Mouse (Mus musculus) c-Kit-positive CD71-positive TER-119-positive erythroid progenitor cells, embryonic 14.5 days (primary cell): Measurements from ENCODE around the gene Sp2.

Experiments
- DNase-seq: peaks from one replicate; pipeline ENCODE4 v3.0.0-alpha.2; 2013; ENCODE audit warnings: low spot score

The Sp2 gene

DNA sequence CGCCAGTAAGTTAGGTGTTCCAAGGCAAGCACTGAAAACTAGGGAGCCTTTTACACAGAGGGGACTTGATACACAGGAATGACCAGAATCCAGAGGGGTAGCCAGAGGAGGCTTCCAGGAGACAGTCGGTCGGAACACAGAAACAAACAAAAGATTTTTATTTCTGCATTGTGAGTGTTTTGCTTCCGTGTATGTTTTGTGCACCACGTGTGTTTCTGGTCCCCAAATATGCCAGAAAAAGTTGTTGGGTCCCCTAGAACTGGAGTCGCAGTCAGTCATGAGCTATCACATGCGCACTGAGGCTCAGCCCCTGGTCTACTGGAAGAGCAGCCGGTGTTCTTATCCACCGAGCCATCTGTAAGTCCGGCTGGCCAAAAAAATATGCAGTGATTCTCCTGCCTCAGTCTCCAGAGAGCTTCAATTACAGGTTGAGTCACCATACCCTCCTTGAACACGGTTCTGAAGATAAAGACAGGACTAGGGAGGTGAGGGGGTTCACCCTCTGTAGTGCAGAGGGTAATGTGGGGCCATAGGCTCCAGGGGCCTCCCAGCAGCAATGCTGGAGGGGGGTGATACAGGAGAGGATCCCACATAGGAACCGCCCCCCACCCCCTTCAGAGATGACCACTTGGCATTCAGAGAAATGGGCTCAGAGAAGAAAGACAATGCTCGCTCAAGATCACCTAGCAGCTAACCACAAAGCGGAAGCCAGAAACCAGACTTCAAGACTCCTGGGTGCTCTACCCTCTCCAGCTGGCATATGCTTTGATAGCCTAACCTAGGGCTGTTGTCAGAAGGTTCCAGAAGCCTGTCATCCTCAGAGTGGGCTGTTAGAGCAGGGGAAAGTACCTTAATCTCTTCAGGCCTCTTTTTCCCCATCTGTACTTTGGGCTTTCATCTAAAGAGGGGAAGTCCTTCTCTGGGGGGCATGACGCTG is 13.3 kb upstream of the Sp2 start:
- no peak for DNase-seq

DNA sequence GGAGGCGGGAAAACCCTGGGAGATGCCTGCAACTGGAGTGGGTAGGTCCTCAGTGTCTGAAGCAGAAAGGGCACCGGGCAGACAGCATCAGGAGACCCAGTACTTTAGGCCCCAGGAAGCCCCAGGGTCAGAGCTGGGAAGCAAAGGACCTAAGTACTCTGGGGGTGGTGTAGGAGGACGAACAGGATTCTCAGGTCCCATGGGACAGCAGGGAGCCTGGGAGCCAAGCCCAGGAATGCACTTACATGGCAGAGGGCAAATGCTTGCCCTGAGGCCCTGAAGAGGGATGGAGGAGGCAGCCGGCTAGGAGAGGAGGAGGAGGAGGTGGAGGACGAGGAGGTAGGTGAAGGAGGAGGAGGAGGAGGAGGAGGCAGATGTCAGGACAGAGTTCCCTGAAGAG is 12.3 kb upstream of the Sp2 start:
- no peak for DNase-seq

DNA sequence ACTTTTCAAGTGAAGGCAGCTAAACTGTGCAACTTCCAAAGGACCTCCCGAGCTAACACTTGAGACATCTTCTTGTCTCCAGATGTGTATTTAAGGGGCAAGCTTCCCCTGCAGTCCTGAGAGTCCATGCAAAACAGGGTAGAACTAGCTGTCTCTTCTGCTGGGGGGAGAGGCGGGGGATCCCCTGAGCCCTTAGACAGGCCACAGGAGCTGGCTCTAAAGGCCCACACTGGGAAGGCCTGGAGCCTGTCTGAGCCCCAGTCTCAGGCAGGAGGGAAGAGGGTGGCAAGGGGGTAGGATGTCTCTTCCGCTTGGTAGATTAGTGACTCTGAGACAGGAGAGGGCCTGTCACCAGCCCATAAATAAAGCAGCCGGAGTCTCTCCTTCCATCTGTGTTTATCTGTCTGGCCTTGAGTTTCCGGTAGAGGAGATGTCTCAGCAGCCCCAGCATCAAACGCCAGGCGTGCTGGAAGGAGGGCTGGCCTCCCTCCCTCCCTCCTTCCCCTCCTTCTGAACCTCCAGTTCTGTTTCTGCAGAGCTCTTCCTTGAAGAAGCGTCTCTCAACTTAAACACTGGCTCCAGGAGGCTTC is 10.1 kb upstream of the Sp2 start:
- no peak for DNase-seq

DNA sequence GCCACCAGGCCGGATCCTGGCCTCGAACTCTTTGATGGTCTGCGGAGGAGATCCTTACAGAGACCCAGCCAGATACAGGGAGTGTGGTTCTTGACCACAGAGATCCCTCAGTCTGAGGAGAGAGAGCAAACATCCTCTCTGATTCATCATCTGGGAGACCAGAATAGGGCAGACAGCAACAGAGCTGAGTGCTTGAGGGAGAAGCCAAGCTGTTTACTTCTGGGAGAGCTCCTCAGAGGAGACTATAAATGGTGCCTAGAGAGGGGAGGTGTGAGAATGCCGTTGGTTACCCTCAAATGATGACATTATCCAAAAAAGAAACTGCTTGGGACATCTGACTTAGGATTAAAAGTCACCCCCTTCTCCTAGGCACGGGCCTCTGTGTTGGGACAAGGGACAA is 8.7 kb upstream of the Sp2 start:
- DNase-seq = no peak

DNA sequence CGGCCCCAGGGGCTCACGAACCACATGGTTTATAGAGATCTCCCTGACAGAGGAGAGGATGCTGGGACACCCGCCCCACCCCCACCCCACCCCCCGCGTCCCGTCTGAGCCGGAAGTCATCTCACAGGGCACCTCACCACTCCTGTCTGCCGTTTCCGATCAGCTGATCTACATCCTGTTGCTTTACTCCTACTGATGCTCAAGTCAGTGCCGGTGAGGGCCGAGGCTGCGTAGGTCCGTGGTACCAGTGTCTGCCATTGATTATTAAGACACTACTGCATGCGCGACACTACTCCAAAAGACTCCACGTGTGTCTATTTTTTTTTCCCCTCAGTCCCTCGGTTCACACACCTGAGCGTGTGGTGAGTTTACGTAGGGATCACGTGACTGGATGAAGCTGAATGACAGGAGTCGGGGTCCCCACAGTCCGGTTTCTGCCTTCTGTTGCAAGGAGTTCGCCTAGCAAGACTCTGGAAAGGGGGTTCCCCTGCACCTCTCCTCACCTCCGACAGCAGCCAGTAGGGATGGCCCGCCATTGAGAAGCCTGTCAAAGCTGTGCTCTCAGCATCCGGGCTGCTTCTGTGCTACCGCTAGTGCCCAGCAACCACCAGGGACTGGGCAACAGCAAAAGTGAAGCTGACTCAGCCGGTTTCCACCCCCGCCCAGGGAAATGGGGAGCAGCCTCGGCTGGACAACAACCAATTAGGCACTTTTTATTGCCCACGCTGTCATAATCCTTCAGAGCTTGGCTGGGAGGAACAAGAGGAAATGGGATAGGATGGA is 5.3 kb upstream of the Sp2 start:
- DNase-seq = no peak

DNA sequence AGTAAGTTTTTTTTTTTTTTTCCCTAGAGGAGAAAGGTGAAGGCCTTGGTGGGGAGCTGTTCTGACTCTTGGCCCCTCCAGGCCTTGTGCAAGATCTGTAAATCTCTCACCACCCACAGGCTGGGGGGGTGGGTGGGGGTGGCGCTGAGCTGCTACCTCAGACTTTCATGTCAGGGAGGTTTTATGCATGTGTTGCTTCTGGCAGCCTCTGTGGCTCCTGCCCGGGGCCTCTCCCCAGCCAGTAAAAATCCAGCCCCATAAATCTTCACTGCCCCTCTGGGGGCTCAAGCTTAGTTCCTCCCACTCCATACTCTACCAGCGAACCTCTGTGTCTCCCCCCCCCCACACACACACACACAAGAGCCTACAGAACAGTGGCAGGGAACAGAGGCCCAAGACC is 3.7 kb upstream of the Sp2 start:
- DNase-seq = no peak

DNA sequence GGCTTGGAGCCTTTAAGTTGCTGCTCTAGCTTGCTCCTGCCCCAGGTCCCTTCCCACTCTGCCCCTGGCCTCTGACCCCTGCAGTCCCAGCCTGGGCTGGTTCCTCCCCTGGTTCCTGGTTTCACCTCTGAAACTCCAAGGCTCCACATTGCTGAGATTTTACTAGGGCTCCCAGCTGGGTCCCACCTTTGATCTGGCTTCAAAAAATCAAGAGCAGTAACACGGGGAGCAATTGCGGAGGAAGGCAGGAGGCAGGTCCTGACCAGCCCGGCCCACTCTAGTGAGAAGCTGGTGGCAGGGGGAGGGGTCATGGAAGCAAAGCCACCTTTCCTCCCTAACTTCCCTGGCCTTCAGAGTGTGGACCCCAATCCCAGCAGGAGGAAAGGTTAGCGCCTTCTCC is 2.1 kb upstream of the Sp2 start:
- DNase-seq = no peak

DNA sequence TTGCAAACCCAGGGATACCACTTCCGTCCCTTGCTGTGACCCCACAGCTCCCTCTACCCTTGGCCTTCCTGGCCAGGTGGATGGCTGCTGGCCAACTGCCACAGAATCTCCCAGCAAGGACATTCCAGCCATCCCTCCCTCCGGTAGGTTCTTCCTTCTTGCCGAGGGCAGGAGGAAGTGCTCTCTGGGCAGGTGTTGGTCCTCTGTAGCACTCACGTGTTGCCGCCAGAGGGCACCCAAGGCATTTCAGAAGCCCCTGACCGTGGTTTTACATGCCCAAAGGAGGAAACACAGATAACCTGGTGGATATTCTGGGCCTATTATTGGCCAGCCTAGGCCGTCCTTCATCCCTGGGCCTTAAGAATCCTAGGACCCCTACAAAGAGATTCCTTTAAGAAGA is 404 bp downstream of the Sp2 start:
- DNase-seq = peak; percentile 66

DNA sequence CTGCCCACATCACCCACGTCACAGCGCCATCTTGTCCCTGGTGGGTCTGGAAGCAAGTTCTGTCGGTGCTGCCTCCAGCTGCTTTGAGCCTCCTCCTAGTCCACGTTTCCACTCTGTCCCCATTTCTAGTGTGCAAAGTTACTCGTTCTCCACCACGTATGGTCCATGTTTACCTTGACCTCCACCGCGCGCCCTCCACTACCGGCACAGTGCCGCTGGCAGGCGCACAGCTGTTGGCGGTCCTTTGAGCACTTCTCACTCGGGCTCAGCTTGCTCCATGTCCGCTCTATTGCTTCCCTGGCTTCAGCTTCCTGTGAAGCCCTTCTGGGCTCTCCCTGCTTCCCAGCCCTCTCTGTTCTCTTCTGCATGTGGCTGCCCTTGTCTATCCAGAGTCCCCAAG is 1.3 kb downstream of the Sp2 start:
- DNase-seq = no peak

DNA sequence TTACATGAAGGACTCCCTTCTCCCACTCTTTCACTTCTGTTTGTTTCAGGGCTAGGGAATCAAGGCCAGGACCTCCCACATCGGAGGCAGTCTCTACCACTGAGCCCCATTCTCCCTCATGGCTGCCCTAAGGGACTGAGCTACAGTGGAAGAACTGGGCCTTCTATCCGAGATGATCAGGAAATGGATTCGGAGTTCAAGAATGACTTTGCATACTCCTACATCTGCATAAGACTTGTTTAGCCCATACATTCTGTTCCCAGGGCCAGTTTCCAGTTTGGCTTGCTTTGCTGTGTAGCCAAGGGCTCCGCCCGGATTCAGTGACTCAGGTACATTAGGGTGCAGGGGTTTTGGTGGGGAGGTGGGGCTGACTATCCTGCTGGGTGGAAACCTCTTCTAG is 2.7 kb downstream of the Sp2 start:
- DNase-seq = no peak

DNA sequence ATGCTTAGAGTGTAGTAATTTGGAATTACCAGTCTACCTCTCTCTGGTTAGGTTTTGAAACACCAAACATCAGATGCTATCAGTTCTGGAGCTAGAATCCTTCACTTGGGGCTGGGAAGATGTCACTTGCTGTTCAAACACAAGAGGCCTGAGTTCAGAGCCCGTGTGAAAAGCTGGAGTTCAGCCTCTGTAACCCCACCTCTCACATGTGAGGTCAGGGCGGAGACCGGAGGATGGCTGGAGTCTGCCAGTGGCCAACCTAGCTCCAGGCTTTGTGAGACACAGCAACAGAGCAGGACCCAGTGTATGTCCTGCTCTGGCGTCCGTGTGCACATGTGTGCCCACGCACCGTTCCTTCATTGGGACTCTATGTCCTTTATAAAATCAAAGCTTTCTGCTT is 3.4 kb downstream of the Sp2 start:
- no peak for DNase-seq

DNA sequence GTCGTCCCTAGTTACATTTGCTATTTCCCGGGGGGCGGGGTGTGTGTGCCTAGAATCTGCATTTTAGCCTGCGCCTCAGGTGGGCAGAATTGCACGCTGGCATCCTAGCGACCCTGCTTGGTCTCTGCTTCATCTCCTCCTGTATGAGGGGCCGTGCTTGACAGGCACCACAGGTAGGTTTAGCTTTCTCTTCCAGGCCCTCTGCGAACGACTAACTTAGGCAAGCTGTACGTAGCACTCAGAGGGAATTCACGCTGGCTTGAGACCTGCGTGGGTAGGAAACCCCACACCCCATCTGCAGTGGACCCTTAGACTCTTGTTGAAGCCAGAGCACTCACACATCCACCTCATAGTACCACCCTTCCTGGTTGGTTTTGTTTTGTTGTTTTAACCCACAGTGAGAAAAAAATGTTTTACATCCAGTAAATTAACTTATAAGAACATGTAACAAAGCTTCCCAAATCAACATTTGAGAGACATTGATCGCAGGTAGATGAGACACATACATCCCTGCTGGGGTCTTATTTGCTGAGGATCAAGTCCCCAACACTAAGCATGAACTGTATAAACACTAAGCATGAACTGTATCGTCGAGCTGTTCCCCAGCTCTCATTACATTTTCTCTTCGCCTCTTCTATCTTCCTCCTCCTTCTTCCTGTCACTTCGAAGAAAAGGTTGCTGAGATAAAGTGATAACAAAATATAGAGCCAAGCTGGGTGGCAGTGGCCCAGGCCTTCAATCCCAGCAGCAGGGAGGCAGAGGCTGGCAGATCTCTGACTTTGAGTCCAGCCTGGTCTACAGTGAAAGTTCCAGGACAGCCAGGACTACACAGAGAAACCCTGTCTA is 4.1 kb downstream of the Sp2 start:
- DNase-seq = peak; percentile 34

DNA sequence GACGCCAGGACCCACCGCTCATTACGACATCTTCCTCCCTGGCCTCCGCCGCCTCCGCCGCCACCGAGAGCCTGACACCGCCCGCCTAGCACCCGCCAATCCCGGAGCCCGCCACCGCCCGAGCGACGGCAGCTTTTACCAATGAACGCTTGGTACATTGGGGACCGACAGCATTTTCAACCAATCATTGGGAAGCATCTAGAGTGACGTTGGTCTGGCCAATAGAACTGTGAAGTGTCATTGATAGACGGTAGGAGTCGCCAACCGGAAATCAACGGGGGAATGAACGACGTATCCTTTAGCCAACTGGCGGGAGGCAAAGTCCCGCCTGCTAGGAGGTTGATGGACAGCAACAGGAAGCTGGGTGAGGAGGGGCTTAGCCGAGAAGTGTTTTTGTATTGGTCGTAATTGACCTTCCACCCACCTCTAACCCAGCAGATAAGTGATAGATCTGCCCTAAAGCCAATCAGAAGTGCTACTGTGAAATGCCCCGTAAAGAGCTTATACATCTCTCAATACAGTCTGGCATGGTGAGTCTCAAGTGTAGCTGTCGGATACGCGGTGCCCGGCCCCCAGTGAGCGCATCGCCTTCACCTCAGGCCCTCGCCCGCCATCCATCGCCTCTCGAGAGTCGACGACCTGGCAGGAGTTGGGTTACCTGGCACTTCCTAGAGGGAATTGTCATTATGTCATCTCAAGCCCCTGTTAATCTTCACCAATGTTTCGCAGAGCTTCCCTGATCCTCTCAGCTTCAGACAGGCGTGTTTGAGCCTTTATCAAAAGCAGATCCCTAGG is 5.0 kb downstream of the Sp2 start:
- DNase-seq = peak; percentile 100

DNA sequence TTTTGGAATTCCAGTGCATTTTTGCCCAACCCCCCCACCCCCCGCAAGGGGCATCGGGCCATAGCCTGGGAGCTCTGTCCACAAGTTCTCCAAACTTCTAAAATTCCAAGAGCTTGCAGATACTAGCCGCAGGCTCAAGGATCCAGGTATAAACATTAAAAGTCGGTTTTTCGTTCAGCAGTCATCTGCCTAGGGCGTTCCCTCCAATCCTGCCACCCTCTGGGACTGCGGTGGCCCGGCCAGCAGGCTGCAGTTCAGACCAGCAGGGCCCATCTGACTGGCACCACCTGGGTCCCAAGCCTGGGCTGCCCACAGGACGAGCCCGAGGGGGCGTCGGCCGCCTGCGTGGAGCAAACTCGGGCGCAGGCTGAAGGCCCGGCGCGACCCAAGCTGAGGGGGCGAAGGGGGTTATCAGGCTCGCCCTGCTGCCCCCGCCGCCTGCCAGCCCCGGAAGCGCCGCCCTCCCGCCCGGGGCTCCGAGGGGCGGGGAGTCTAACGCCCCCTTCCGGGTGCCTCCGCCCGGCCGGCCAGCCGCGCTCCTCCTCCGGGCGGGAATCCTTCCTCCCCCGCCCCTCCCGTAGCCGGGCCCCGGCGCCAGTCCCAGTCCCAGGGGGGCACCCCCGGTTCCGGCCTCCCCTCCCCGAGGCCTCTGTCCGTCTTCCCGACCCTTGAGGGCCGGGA is 5.7 kb downstream of the Sp2 start:
- peak; percentile 78 for DNase-seq

DNA sequence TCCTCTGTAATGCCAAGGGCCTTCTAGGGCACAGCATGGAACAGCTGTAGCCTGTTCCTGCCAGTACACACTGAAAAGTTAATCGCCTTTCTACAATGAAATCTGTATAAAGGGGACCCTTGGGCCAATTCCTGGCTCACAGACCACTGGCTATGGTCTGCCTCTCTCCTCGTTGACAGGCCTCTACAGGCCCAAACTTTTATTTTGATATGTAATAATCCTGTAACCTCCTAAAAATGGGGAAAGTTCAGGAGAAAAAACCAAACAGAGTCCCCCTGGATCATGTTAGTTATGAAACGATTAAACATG is 6.4 kb downstream of the Sp2 start:
- no peak for DNase-seq

DNA sequence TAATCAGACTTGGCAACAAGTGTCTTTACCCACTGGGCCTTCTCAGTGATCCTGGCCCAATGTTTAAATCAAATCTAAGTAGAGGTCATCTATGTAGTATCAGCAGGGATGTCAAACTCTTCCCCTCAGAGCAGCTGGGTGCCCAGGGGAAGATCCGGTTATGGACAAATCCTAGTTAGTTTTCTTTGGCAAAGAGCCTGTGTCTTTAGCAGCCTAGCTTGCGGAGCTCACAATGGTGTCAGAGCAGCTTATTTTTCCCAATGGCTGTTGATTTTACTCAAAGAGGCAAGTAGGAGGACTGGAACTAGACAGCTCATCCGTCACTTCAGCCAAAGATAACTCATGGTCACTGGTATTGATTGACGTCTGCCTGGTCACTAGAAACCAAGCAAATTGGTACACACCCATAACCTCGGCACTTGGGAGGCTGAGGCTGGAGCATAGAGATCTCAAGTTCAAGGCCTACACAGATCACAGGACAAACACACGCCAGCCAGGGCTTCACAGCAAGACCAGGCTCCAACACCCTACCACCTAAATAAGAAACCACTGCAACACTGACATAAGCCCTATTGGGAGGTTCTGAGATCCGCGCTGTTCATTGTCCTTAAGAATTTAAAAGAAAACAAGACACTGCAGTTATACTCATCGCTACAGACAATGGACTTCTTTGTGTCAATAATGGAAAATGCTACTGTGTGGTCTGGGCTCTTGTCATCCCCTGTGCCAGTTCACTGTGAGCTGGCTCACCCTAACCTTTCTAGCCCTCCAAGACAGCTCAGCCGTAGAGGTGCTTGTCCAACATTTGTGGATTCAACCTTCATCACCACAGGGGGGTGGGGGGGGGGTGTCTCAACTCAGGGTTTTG is 7.0 kb downstream of the Sp2 start:
- DNase-seq = no peak

DNA sequence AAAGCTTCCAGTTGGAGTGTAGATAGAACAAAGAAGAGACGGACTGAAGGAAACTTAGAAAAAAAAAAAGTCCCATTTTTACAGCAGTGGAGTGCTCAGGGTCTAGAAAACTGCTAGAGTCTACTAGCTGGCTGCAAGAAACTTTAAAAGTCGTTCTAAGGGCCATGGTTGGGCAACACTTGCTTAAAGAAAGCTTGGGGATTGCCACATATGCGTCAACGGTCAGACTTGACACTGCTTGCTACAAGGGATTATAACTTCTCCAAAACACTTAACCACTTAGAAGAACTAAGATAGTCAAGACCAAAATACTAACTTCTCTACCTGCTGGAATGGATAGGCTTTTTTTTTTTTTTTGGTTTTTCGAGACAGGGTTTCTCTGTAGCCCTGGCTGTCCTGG is 7.9 kb downstream of the Sp2 start:
- DNase-seq = no peak

DNA sequence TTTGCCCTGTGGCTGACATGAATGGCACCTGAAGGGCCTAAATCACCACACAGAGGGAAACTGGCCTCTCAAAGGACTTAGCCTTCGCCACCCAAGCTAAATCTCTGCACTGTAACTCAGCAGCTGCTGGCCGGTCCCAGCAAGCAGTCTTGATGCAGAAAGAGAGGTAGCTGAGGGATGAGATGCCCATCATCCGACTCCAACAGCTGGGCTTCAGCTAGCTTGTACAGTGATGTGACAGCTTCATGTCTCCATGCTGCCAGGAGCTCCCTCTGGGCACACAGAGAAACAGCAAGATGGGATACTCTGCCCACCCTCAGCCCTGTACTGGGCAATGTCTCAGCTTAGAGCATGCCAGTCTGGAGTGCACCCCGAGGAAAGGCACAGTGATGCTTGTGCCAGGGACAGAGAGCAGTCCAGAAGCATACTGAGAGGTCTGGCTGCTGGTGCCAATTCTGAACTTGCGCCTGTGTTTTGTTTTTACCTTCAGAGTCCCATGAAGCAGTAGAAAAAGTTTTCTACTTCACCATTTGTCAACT is 9.3 kb downstream of the Sp2 start:
- DNase-seq = no peak

DNA sequence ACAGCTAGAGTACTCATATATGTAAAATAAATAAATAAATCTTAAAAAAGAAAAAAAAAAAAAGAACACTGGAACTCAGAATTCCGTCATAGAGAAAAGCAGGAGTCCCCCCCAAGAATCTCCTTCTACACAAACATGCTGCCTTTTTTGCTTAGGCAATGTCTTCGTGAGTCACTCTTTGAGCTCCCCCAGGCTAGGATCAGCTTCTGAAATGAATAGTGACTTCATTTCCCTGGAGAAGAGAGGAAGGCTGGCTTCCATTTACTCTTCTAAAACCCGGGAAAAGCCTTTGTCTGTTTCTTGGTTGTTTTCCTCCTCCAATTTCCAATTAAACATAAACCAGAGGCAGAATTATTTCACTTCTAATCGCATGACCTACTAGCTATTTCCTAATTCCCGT is 9.9 kb downstream of the Sp2 start:
- DNase-seq = no peak

DNA sequence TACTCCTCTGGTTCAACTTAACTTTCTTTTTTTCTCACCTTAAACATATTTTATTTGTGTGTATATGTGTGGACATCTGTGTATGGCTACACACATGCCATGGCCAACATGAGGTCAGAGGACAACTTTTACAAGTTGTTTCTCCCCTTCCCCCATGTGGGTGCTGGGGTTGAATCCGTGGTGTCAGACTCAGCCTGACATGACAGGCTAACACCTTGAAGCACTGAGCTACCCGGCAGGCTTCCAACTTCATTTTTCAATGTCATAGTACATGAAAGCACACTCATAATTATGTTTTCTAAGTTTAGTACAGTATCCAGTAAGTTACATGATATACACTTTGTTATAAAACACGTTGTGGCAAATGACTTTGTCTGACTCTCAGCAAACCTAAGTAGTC is 12.4 kb downstream of the Sp2 start:
- no peak for DNase-seq
